Mouse (Mus musculus): ENCODE measurements around the gene Olfr544. TPM values are rescaled to one million over a fixed set of nuclear protein-coding genes. Genes with fewer than 3 reads are reported as not detected.
"Not testable (repeated sequence)": the region's sequence is repeated elsewhere in the genome, so short reads cannot be mapped to it uniquely, and the experiment has no call there.

The Olfr544 gene
- polyA plus RNA-seq, 1 experiment from 2014 or later = 0.10 TPM

- Histone ChIP-seq H3K9ac (ENCODE audit: low read depth, low read length) (no peak overlapping the region), H3K27me3 (replicated peaks; ENCODE audit: control insufficient read depth, insufficient read depth, low read length) (peaks cover 13% of the 10 kb centered on the region; the same call in 1 of the 2 replicates), H3K9me3 (ENCODE audit: control insufficient read depth, low read length) (no peaks in the 10 kb centered on the region), H3K4me2 (ENCODE audit: low read depth, low read length) (no peak overlapping the region), H3K4me3 (ENCODE audit: low read depth, low read length) (no peak overlapping the region), H3K27ac (replicated peaks; ENCODE audit: low read depth, low read length) (no peak overlapping the region), H3K36me3 (ENCODE audit: control insufficient read depth, insufficient read depth, low read length) (no peaks in the 10 kb centered on the region), H3K4me1 (ENCODE audit: control insufficient read depth, insufficient read depth, low read length) (peaks cover 5% of the 10 kb centered on the region; the same call in 1 of the 2 replicates)
- WGBS = 78% methylated on average over 7 of the region's 7 CpGs
- no peak for ATAC-seq (ENCODE audit: low read depth)
- DNase-seq (ENCODE audit: low spot score) = no peak
Measured at GRCm38 (mm10) chr7:102509726-102510125, 21.6 kb upstream of the Olfr544 start.

GRCm38 (mm10) chr7:102508666-102509065, 20.6 kb upstream of the Olfr544 start:
- H3K9ac ChIP-seq (ENCODE audit: low read depth, low read length) = no peak overlapping the region
- H3K27ac ChIP-seq (replicated peaks; ENCODE audit: low read depth, low read length) = no peak overlapping the region
- ATAC-seq (ENCODE audit: low read depth) = no peak
- H3K4me1 ChIP-seq (ENCODE audit: control insufficient read depth, insufficient read depth, low read length) = peaks cover 5% of the 10 kb centered on the region; the same call in 1 of the 2 replicates
- H3K4me2 ChIP-seq (ENCODE audit: low read depth, low read length) = no peak overlapping the region
- H3K4me3 ChIP-seq (ENCODE audit: low read depth, low read length) = no peak overlapping the region
- peaks cover 5% of the 10 kb centered on the region; the same call in 1 of the 2 replicates for H3K27me3 ChIP-seq (replicated peaks; ENCODE audit: control insufficient read depth, insufficient read depth, low read length)
- H3K36me3 ChIP-seq (ENCODE audit: control insufficient read depth, insufficient read depth, low read length) = no peaks in the 10 kb centered on the region
- no peaks in the 10 kb centered on the region for H3K9me3 ChIP-seq (ENCODE audit: control insufficient read depth, low read length)
- no peak for DNase-seq (ENCODE audit: low spot score)
- WGBS = 81% methylated on average over 6 of the region's 6 CpGs

- DNase-seq (ENCODE audit: low spot score) (no peak), ATAC-seq (ENCODE audit: low read depth) (no peak)
- Histone ChIP-seq H3K4me2 (ENCODE audit: low read depth, low read length) (no peak overlapping the region), H3K4me3 (ENCODE audit: low read depth, low read length) (no peak overlapping the region), H3K9ac (ENCODE audit: low read depth, low read length) (no peak overlapping the region), H3K27ac (replicated peaks; ENCODE audit: low read depth, low read length) (no peak overlapping the region), H3K9me3 (ENCODE audit: control insufficient read depth, low read length) (no peaks in the 10 kb centered on the region), H3K27me3 (replicated peaks; ENCODE audit: control insufficient read depth, insufficient read depth, low read length) (peaks cover 5% of the 10 kb centered on the region; the same call in 1 of the 2 replicates), H3K36me3 (ENCODE audit: control insufficient read depth, insufficient read depth, low read length) (no peaks in the 10 kb centered on the region), H3K4me1 (ENCODE audit: control insufficient read depth, insufficient read depth, low read length) (no peaks in the 10 kb centered on the region)
- WGBS = 82% methylated on average over 9 of the region's 9 CpGs
Measured at GRCm38 (mm10) chr7:102508066-102508465, 20.0 kb upstream of the Olfr544 start.

GRCm38 (mm10) chr7:102506848-102507247, 18.7 kb upstream of the Olfr544 start:
- no peaks in the 10 kb centered on the region for H3K27me3 ChIP-seq (replicated peaks; ENCODE audit: control insufficient read depth, insufficient read depth, low read length)
- no peaks in the 10 kb centered on the region for H3K9me3 ChIP-seq (ENCODE audit: control insufficient read depth, low read length)
- no peak overlapping the region for H3K9ac ChIP-seq (ENCODE audit: low read depth, low read length)
- no peak overlapping the region for H3K4me2 ChIP-seq (ENCODE audit: low read depth, low read length)
- 45% methylated on average over 3 of the region's 3 CpGs for WGBS
- no peak overlapping the region for H3K4me3 ChIP-seq (ENCODE audit: low read depth, low read length)
- DNase-seq (ENCODE audit: low spot score) (peak; percentile 62), ATAC-seq (ENCODE audit: low read depth) (peak; percentile 77)
- no peaks in the 10 kb centered on the region for H3K4me1 ChIP-seq (ENCODE audit: control insufficient read depth, insufficient read depth, low read length)
- no peak overlapping the region for H3K27ac ChIP-seq (replicated peaks; ENCODE audit: low read depth, low read length)
- H3K36me3 ChIP-seq (ENCODE audit: control insufficient read depth, insufficient read depth, low read length) = no peaks in the 10 kb centered on the region

GRCm38 (mm10) chr7:102501986-102502385, 13.9 kb upstream of the Olfr544 start:
- no peaks in the 10 kb centered on the region for H3K27me3 ChIP-seq (replicated peaks; ENCODE audit: control insufficient read depth, insufficient read depth, low read length)
- H3K36me3 ChIP-seq (ENCODE audit: control insufficient read depth, insufficient read depth, low read length) = no peaks in the 10 kb centered on the region
- no peaks in the 10 kb centered on the region for H3K4me1 ChIP-seq (ENCODE audit: control insufficient read depth, insufficient read depth, low read length)
- H3K27ac ChIP-seq (replicated peaks; ENCODE audit: low read depth, low read length) = no peak overlapping the region
- H3K4me3 ChIP-seq (ENCODE audit: low read depth, low read length) = no peak overlapping the region
- WGBS = 65% methylated on average over 5 of the region's 5 CpGs
- H3K9me3 ChIP-seq (ENCODE audit: control insufficient read depth, low read length) = no peaks in the 10 kb centered on the region
- DNase-seq (ENCODE audit: low spot score) (no peak), ATAC-seq (ENCODE audit: low read depth) (no peak)
- H3K4me2 ChIP-seq (ENCODE audit: low read depth, low read length) = no peak overlapping the region
- no peak overlapping the region for H3K9ac ChIP-seq (ENCODE audit: low read depth, low read length)

- Histone ChIP-seq H3K4me1 (ENCODE audit: control insufficient read depth, insufficient read depth, low read length) (no peaks in the 10 kb centered on the region), H3K27me3 (replicated peaks; ENCODE audit: control insufficient read depth, insufficient read depth, low read length) (no peaks in the 10 kb centered on the region), H3K36me3 (ENCODE audit: control insufficient read depth, insufficient read depth, low read length) (no peaks in the 10 kb centered on the region), H3K4me2 (ENCODE audit: low read depth, low read length) (no peak within 1 kb of the TSS), H3K9ac (ENCODE audit: low read depth, low read length) (no peak within 1 kb of the TSS), H3K4me3 (ENCODE audit: low read depth, low read length) (no peak within 1 kb of the TSS), H3K27ac (replicated peaks; ENCODE audit: low read depth, low read length) (no peak within 1 kb of the TSS), H3K9me3 (ENCODE audit: control insufficient read depth, low read length) (no peaks in the 10 kb centered on the region)
- ATAC-seq (ENCODE audit: low read depth) = no peak
- 58% methylated on average over 3 of the region's 3 CpGs for WGBS
- no peak for DNase-seq (ENCODE audit: low spot score)
Measured at GRCm38 (mm10) chr7:102499473-102499872, 11.4 kb upstream of the Olfr544 start, which contains the start of gene Olfr545. Olfr545 (minus strand) TSS chr7:102499573.

- H3K27me3 ChIP-seq (replicated peaks; ENCODE audit: control insufficient read depth, insufficient read depth, low read length); H3K27ac ChIP-seq (replicated peaks; ENCODE audit: low read depth, low read length); ATAC-seq (ENCODE audit: low read depth); H3K36me3 ChIP-seq (ENCODE audit: control insufficient read depth, insufficient read depth, low read length); H3K4me1 ChIP-seq (ENCODE audit: control insufficient read depth, insufficient read depth, low read length); DNase-seq (ENCODE audit: low spot score); H3K4me2 ChIP-seq (ENCODE audit: low read depth, low read length); H3K4me3 ChIP-seq (ENCODE audit: low read depth, low read length); H3K9me3 ChIP-seq (ENCODE audit: control insufficient read depth, low read length); H3K9ac ChIP-seq (ENCODE audit: low read depth, low read length): not testable (repeated sequence)
- WGBS = 58% methylated on average over 7 of the region's 7 CpGs
Measured at GRCm38 (mm10) chr7:102494416-102494815, 6.3 kb upstream of the Olfr544 start.

- WGBS = 74% methylated on average over 1 of the region's 1 CpGs
Measured at GRCm38 (mm10) chr7:102486105-102486504, 2.0 kb downstream of the Olfr544 start.

GRCm38 (mm10) chr7:102484766-102485165, 3.3 kb downstream of the Olfr544 start:
- WGBS = 64% methylated on average over 6 of the region's 8 CpGs
- not testable (repeated sequence) for H3K4me3 ChIP-seq (ENCODE audit: low read depth, low read length); ATAC-seq (ENCODE audit: low read depth); H3K27me3 ChIP-seq (replicated peaks; ENCODE audit: control insufficient read depth, insufficient read depth, low read length); H3K4me2 ChIP-seq (ENCODE audit: low read depth, low read length); H3K36me3 ChIP-seq (ENCODE audit: control insufficient read depth, insufficient read depth, low read length); H3K4me1 ChIP-seq (ENCODE audit: control insufficient read depth, insufficient read depth, low read length); H3K27ac ChIP-seq (replicated peaks; ENCODE audit: low read depth, low read length); DNase-seq (ENCODE audit: low spot score); H3K9me3 ChIP-seq (ENCODE audit: control insufficient read depth, low read length); H3K9ac ChIP-seq (ENCODE audit: low read depth, low read length)

More at GRCm38 (mm10) chr7:102486105-102486504, 2.0 kb downstream of the Olfr544 start:
- H3K4me3 ChIP-seq (ENCODE audit: low read depth, low read length) = no peak overlapping the region
- no peaks in the 10 kb centered on the region for H3K4me1 ChIP-seq (ENCODE audit: control insufficient read depth, insufficient read depth, low read length)
- no peaks in the 10 kb centered on the region for H3K36me3 ChIP-seq (ENCODE audit: control insufficient read depth, insufficient read depth, low read length)
- H3K27me3 ChIP-seq (replicated peaks; ENCODE audit: control insufficient read depth, insufficient read depth, low read length) = no peaks in the 10 kb centered on the region
- H3K9ac ChIP-seq (ENCODE audit: low read depth, low read length) = no peak overlapping the region
- ATAC-seq (ENCODE audit: low read depth) (no peak), DNase-seq (ENCODE audit: low spot score) (no peak)
- no peak overlapping the region for H3K27ac ChIP-seq (replicated peaks; ENCODE audit: low read depth, low read length)
- H3K9me3 ChIP-seq (ENCODE audit: control insufficient read depth, low read length) = no peaks in the 10 kb centered on the region
- no peak overlapping the region for H3K4me2 ChIP-seq (ENCODE audit: low read depth, low read length)
